Mouse (Mus musculus) adipocyte (in vitro differentiated cells): ENCODE data around the gene Tanc1.
"Not testable (repeated sequence)": the region's sequence is repeated elsewhere in the genome, so short reads cannot be mapped to it uniquely, and the experiment has no call there.

Source experiments
- DNase-seq: peaks from one replicate; pipeline ENCODE4 v3.0.0-alpha.2; 2016; ENCODE audit warnings: low spot score

The Tanc1 gene

GRCm38 (mm10) chr2:59829718-59830117 lies 217.9 kb downstream of the Tanc1 start:
- no peak for DNase-seq

- DNase-seq = no peak
Measured at GRCm38 (mm10) chr2:59830151-59830550, 218.3 kb downstream of the Tanc1 start.

GRCm38 (mm10) chr2:59830940-59831339 lies 219.1 kb downstream of the Tanc1 start:
- no peak for DNase-seq

GRCm38 (mm10) chr2:59831831-59832230 lies 220.0 kb downstream of the Tanc1 start:
- no peak for DNase-seq

GRCm38 (mm10) chr2:59838825-59839224 lies 227.0 kb downstream of the Tanc1 start:
- DNase-seq = no peak

- no peak for DNase-seq
Measured at GRCm38 (mm10) chr2:59839755-59840154, 227.9 kb downstream of the Tanc1 start.

GRCm38 (mm10) chr2:59840191-59840590 lies 228.3 kb downstream of the Tanc1 start:
- no peak for DNase-seq

GRCm38 (mm10) chr2:59841189-59841939 lies 229.5 kb downstream of the Tanc1 start:
- no peak for DNase-seq

- DNase-seq = no peak
Measured at GRCm38 (mm10) chr2:59841944-59842343, 230.1 kb downstream of the Tanc1 start.

GRCm38 (mm10) chr2:59842556-59843008 lies 230.7 kb downstream of the Tanc1 start:
- DNase-seq = no peak

- DNase-seq = no peak
Measured at GRCm38 (mm10) chr2:59843156-59843555, 231.3 kb downstream of the Tanc1 start.

GRCm38 (mm10) chr2:59843848-59844247 lies 232.0 kb downstream of the Tanc1 start:
- no peak for DNase-seq

- not testable (repeated sequence) for DNase-seq
Measured at GRCm38 (mm10) chr2:59851885-59852284, 240.0 kb downstream of the Tanc1 start.

- no peak for DNase-seq
Measured at GRCm38 (mm10) chr2:59852916-59853315, 241.1 kb downstream of the Tanc1 start.

GRCm38 (mm10) chr2:59853543-59853942 lies 241.7 kb downstream of the Tanc1 start:
- no peak for DNase-seq

- no peak for DNase-seq
Measured at GRCm38 (mm10) chr2:59854363-59854762, 242.5 kb downstream of the Tanc1 start.

GRCm38 (mm10) chr2:59862618-59863017 lies 250.8 kb downstream of the Tanc1 start:
- DNase-seq = no peak

- peak; percentile 38 for DNase-seq
Measured at GRCm38 (mm10) chr2:59870526-59870925, 258.7 kb downstream of the Tanc1 start.

GRCm38 (mm10) chr2:59876482-59876881 lies 264.6 kb downstream of the Tanc1 start:
- DNase-seq = no peak

- no peak for DNase-seq
Measured at GRCm38 (mm10) chr2:59877335-59877734, 265.5 kb downstream of the Tanc1 start.

GRCm38 (mm10) chr2:59878221-59878620 lies 266.4 kb downstream of the Tanc1 start:
- DNase-seq = no peak

GRCm38 (mm10) chr2:59881404-59881803 lies 269.6 kb downstream of the Tanc1 start:
- DNase-seq = no peak

- peak; percentile 95 for DNase-seq
Measured at GRCm38 (mm10) chr2:59881831-59882741, 270.2 kb downstream of the Tanc1 start, which contains the start of gene Wdsub1. Gene Wdsub1, minus strand, starts transcription at chr2:59882591.
